Mouse (Mus musculus) gastrocnemius, adult 18-20 months (tissue): ENCODE measurements around the gene Hexim2. TPM values are rescaled to one million over a fixed set of nuclear protein-coding genes. Genes with fewer than 3 reads are reported as not detected.

Experiments
- DNase-seq: peaks from one replicate; pipeline ENCODE4 v3.0.0; 2021; ENCODE audit warnings: low spot score
- total RNA-seq, 2 experiments: library from RNA; stranded (reverse); gene quantifications; 2 replicates each; pipeline ENCODE4 v1.2.3; 2021

The Hexim2 gene
- total RNA-seq, 2 experiments from 2014 or later, result 3.3 to 4.4 TPM

- DNase-seq, result peak; percentile 79
Observed at GRCm38 (mm10) chr11:103111881-103112551, 20.2 kb upstream of the Hexim2 start.

- DNase-seq, result no peak
Observed at GRCm38 (mm10) chr11:103112552-103112912, 19.7 kb upstream of the Hexim2 start.

GRCm38 (mm10) chr11:103113005-103113404, 19.2 kb upstream of the Hexim2 start:
- no peak for DNase-seq

- no peak for DNase-seq
Observed at GRCm38 (mm10) chr11:103113771-103114170, 18.5 kb upstream of the Hexim2 start.

- no peak for DNase-seq
Observed at GRCm38 (mm10) chr11:103114270-103114943, 17.8 kb upstream of the Hexim2 start.

GRCm38 (mm10) chr11:103115163-103116007, 16.8 kb upstream of the Hexim2 start:
- DNase-seq, result peak; percentile 81

- peak; percentile 100 for DNase-seq
Observed at GRCm38 (mm10) chr11:103116008-103116818, 16.0 kb upstream of the Hexim2 start, which contains the start of gene Hexim1. TSS of gene Hexim1 (plus strand) at chr11:103116231.

GRCm38 (mm10) chr11:103116959-103117590, 15.2 kb upstream of the Hexim2 start:
- DNase-seq, result peak; percentile 81

- peak; percentile 40 for DNase-seq
Observed at GRCm38 (mm10) chr11:103117591-103118009, 14.6 kb upstream of the Hexim2 start.

GRCm38 (mm10) chr11:103118866-103119265, 13.4 kb upstream of the Hexim2 start:
- no peak for DNase-seq

GRCm38 (mm10) chr11:103119609-103120008, 12.6 kb upstream of the Hexim2 start:
- DNase-seq, result no peak

- DNase-seq, result peak; percentile 68
Observed at GRCm38 (mm10) chr11:103120315-103120714, 11.9 kb upstream of the Hexim2 start.

GRCm38 (mm10) chr11:103132576-103133455, 587 bp downstream of the Hexim2 start:
- DNase-seq, result peak; percentile 100

- no peak for DNase-seq
Observed at GRCm38 (mm10) chr11:103133456-103134185, 1.4 kb downstream of the Hexim2 start.

- no peak for DNase-seq
Observed at GRCm38 (mm10) chr11:103134221-103134620, 2.0 kb downstream of the Hexim2 start.

GRCm38 (mm10) chr11:103136039-103136577, 3.9 kb downstream of the Hexim2 start:
- no peak for DNase-seq

- DNase-seq, result no peak
Observed at GRCm38 (mm10) chr11:103139951-103140762, 7.9 kb downstream of the Hexim2 start.

GRCm38 (mm10) chr11:103140763-103141100, 8.5 kb downstream of the Hexim2 start:
- DNase-seq, result no peak
